Mouse (Mus musculus) embryonic fibroblast, embryonic 13.5 days (primary cell): Measurements from ENCODE around the gene Lcn5. TPM values are rescaled to one million over a fixed set of nuclear protein-coding genes. Genes with fewer than 3 reads are reported as not detected.
A peak's percentile ranks its signal among the peaks of the same experiment; 100 is the strongest.
"Not testable (repeated sequence)": the region's sequence is repeated elsewhere in the genome, so short reads cannot be mapped to it uniquely, and the experiment has no call there.

Experiments
- H3K27ac ChIP-seq: 2 replicates; pipeline ENCODE4 v1.5.1; 2012; ENCODE audit warnings: low read length, control low read depth, inconsistent platforms; ENCODE audit not compliant: insufficient read depth
- H3K4me1 ChIP-seq: 2 replicates; pipeline ENCODE4 v1.6.1; 2011; ENCODE audit warnings: low read length; ENCODE audit not compliant: control insufficient read depth, insufficient read depth
- H3K4me3 ChIP-seq: 2 replicates; pipeline ENCODE4 v1.5.1; 2011; ENCODE audit warnings: mild to moderate bottlenecking, control low read depth, low read length; ENCODE audit not compliant: insufficient read depth
- CTCF ChIP-seq: IDR thresholded peaks from 2 replicates; pipeline ENCODE4 v1.5.1; 2011; ENCODE audit warnings: mild to moderate bottlenecking, control low read depth, low read length, moderate library complexity, borderline replicate concordance; ENCODE audit not compliant: insufficient read depth
- POLR2A ChIP-seq: IDR thresholded peaks from 2 replicates; pipeline ENCODE4 v1.6.1; 2011; ENCODE audit warnings: low read depth, mild to moderate bottlenecking, control low read depth, low read length, moderate library complexity
- polyA plus RNA-seq: library from polyadenylated mRNA; stranded (reverse); fragments of >200 nt; gene quantifications from 2 replicates; pipeline ENCODE4 v1.2.4, GENCODE M21; 2011; ENCODE audit warnings: low read depth; ENCODE audit not compliant: missing spikeins, insufficient read length

The Lcn5 gene
- polyA plus RNA-seq, 1 experiment = not detected

DNA sequence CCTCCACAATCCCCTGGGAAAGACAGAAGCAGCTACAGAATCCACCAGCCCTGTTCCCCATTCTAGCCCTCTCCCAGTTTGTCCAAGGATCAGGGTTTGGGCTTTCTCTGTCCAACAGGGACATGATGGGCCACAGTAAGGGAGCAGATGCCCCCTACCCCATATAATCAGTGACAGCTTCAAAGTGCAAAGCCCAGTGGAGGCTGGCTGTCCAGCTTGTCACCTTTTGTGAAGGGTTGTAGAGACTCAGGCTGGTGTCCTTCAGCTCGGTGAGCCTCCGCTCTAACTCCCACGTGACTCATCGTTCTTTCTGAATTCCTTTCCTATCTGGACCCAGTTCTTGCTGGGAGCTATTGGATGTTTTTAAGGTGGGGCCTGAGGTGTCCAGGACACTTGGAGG lies 46.0 kb downstream of the Lcn5 start:
- TF ChIP-seq POLR2A (no peak), CTCF (no peak)
- no peak overlapping the region for H3K4me3 ChIP-seq
- no peak overlapping the region for H3K27ac ChIP-seq
- no peaks in the 10 kb centered on the region for H3K4me1 ChIP-seq

DNA sequence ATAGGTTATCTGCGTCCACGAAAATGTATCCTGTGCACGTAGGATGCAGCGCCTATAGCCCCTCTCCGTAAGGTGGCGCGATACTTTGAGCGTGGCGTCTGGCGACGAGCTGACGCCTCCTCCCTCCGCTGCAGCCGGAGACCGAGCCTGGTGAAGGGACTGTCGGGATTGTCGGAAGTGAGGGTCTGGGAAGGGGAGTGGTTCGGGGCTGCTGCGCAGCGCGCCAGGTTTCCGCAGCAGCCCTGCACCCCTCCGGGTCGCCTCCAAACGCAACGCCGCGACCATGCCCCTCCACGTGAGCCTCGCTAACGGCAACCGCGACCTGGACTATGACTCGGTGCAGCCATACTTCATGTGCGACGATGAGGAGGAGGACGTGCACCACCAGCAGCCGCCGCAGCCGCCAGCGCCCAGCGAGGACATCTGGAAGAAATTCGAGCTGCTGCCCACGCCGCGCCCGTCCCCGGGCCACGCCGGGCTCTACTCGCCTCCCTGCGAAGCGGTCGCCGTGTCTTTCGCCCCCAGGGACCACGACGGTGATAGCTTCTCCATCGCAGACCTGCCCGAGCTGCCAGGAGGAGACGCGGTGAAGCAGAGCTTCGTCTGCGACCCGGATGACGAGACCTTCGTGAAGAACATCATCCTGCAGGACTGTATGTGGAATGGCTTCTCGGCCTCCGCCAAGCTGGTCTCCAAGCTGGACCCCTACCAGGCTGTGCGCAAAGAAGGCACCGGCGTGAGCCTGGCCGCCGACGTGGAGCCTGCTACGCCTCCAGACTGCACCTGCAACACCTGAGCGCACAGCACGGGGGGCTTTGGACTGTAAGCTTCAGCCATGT lies 49.1 kb downstream of the Lcn5 start, which contains the start of gene Bmyc:
Gene Bmyc (plus strand): TSS at position 97 of the 839 bp plus-strand sequence.
- Histone ChIP-seq H3K4me3 (peak within 1 kb of the TSS; percentile 67), H3K27ac (no peak within 1 kb of the TSS), H3K4me1 (no peaks in the 10 kb centered on the region)
- TF ChIP-seq CTCF (peak; percentile 92; the same call in 1 of the 2 replicates), POLR2A (peak; percentile 69)

DNA sequence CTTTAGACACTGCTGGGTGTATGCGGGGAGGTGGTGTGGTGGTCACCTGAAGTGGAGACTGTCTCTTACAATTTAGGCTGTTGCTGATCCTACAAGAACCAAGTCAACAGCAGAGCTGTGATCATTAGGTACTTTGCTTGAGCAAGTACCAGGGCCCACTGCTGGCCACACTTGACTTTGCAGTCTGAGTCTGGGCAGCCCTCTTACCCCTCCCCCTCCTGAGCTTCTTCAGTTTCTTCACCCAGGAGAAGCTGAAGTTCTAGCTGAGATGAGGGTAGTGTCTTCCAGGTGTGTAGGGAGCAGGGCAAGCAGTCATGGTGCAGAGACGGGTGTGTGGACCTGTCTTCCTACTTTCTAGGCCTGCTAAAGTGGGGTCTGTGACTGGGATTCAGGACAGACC lies 50.4 kb downstream of the Lcn5 start:
- Histone ChIP-seq H3K4me3 (no peak overlapping the region), H3K27ac (no peak overlapping the region), H3K4me1 (no peaks in the 10 kb centered on the region)
- TF ChIP-seq POLR2A = no peak
- TF ChIP-seq CTCF = no peak

DNA sequence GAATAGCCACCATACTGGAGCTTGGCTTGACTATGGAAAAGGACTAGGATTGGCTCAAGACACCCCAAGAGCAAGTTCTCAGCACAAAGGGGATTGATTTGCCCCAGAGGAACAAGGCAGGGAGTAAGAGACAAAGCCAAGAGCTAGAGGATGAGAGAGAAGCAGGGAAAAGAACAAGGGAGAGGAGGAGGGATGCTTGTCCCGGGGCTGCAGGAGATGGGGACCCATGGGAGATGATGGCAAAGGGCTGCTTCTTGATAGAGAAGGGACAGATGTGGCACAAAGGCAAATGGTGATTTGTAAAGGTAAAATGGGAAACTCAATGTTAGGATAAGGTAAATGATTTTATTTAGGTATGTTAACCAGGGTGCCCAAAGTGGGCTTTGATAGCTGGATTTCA lies 51.3 kb downstream of the Lcn5 start:
- H3K4me1 ChIP-seq, H3K4me3 ChIP-seq, H3K27ac ChIP-seq: not testable (repeated sequence)

DNA sequence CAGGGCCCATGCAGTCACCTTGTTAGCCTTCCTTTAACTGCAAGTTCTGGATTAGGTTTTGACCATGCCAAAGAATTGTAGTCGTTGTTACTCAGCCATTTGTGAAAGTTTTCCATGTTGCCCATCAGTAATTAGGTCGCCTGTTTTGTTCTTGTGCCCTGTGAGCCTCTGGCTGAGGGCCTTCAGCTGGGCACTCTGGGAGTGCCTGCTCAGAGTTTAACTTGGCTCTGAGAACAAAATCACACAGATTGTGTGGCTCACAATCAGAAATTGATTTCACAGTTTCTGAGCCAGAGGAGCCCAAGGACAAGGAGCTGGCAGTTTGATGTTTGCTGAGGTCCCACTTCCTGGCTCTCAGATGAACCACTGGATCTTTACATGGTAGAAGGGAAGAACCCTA lies 52.0 kb downstream of the Lcn5 start:
- H3K4me3 ChIP-seq, H3K4me1 ChIP-seq, H3K27ac ChIP-seq: not testable (repeated sequence)

Other genes with a start within 250 kb of the Lcn5 start
- gene Fut7, start 234.7 kb upstream of the Lcn5 start, polyA plus RNA-seq = not detected in 2 replicates
- 7.8 and 12.1 TPM in 2 replicates for gene Abca2, start 229.2 kb upstream of the Lcn5 start, polyA plus RNA-seq
- gene Clic3, start 201.1 kb upstream of the Lcn5 start, polyA plus RNA-seq = not detected in 2 replicates
- 12.9 and 13.6 TPM in 2 replicates for gene Paxx, start 196.9 kb upstream of the Lcn5 start, polyA plus RNA-seq
- gene Ptgds, start 187.9 kb upstream of the Lcn5 start, polyA plus RNA-seq = not detected in 2 replicates
- gene Lcn12, start 164.0 kb upstream of the Lcn5 start, polyA plus RNA-seq = not detected in 2 replicates
- gene Fbxw5, start 157.2 kb upstream of the Lcn5 start, polyA plus RNA-seq = 28.0 and 40.7 TPM in 2 replicates
- 0.91 and 1.2 TPM in 2 replicates for gene C8g, start 156.2 kb upstream of the Lcn5 start, polyA plus RNA-seq
- 11.5 and 13.1 TPM in 2 replicates for gene Traf2, start 111.0 kb upstream of the Lcn5 start, polyA plus RNA-seq
- gene Edf1, start 100.1 kb upstream of the Lcn5 start, polyA plus RNA-seq = 102 and 122 TPM in 2 replicates
- gene Mamdc4, start 83.1 kb upstream of the Lcn5 start, polyA plus RNA-seq = 0.45 and 1.0 TPM in 2 replicates
- gene Phpt1, start 82.7 kb upstream of the Lcn5 start, polyA plus RNA-seq = 33.0 and 46.4 TPM in 2 replicates
- 0.17 and 0.25 TPM in 2 replicates for gene Ajm1, start 76.2 kb upstream of the Lcn5 start, polyA plus RNA-seq
- 51.0 and 63.2 TPM in 2 replicates for gene Rabl6, start 49.4 kb upstream of the Lcn5 start, polyA plus RNA-seq
- gene Ccdc183, start 40.3 kb upstream of the Lcn5 start, polyA plus RNA-seq = not detected in 2 replicates
- 17.3 and 18.3 TPM in 2 replicates for gene Tmem141, start 35.9 kb upstream of the Lcn5 start, polyA plus RNA-seq
- not detected in 2 replicates for gene Fcna, start 29.9 kb upstream of the Lcn5 start, polyA plus RNA-seq
- not detected in 2 replicates for gene Lcn8, start 4.8 kb upstream of the Lcn5 start, polyA plus RNA-seq
- gene Lcn6, start 18.8 kb downstream of the Lcn5 start, polyA plus RNA-seq = not detected in 2 replicates
- not detected in 2 replicates for gene Lcn10, start 24.8 kb downstream of the Lcn5 start, polyA plus RNA-seq
- not detected in 2 replicates for gene Obp2a, start 42.1 kb downstream of the Lcn5 start, polyA plus RNA-seq
- 14.4 and 21.2 TPM in 2 replicates for gene Bmyc, start 48.8 kb downstream of the Lcn5 start, polyA plus RNA-seq
- not detected in 2 replicates for gene Obp2b, start 79.1 kb downstream of the Lcn5 start, polyA plus RNA-seq
- not detected in 2 replicates for gene Lcn3, start 107.6 kb downstream of the Lcn5 start, polyA plus RNA-seq
- gene Lcn11, start 119.1 kb downstream of the Lcn5 start, polyA plus RNA-seq = not detected in 2 replicates
- gene Gm13539, start 124.3 kb downstream of the Lcn5 start, polyA plus RNA-seq = not detected in 2 replicates
- not detected in 2 replicates for gene Glt6d1, start 157.9 kb downstream of the Lcn5 start, polyA plus RNA-seq
- not detected in 2 replicates for gene Lcn9, start 165.2 kb downstream of the Lcn5 start, polyA plus RNA-seq
- gene Sohlh1, start 189.3 kb downstream of the Lcn5 start, polyA plus RNA-seq = not detected in 2 replicates
- gene Kcnt1, start 205.8 kb downstream of the Lcn5 start, polyA plus RNA-seq = not detected in 2 replicates